Mouse (Mus musculus) megakaryocyte, embryonic 14.5 days (primary cell): Measurements from ENCODE around the gene Nipa2.

Experiments
- FLI1 ChIP-seq: IDR thresholded peaks from 2 replicates; pipeline ENCODE4 v1.6.1; 2012; ENCODE audit warnings: low read length, inconsistent platforms, mixed read lengths
- GATA1 ChIP-seq: IDR thresholded peaks from 3 replicates; pipeline ENCODE4 v1.6.1; 2012; ENCODE audit warnings: mixed read lengths, low read length, inconsistent platforms, borderline replicate concordance

- TF ChIP-seq GATA1 (no peak), FLI1 (no peak)
Measured at GRCm38 (mm10) chr7:55912118-55912517, 50.2 kb downstream of the Nipa2 start.
